Mouse (Mus musculus): ENCODE data around the gene Ctnnb1. TPM values are rescaled to one million over a fixed set of nuclear protein-coding genes. Genes with fewer than 3 reads are reported as not detected.

The Ctnnb1 gene
- polyA plus RNA-seq, 1 experiment from 2014 or later: 694 TPM

DNA sequence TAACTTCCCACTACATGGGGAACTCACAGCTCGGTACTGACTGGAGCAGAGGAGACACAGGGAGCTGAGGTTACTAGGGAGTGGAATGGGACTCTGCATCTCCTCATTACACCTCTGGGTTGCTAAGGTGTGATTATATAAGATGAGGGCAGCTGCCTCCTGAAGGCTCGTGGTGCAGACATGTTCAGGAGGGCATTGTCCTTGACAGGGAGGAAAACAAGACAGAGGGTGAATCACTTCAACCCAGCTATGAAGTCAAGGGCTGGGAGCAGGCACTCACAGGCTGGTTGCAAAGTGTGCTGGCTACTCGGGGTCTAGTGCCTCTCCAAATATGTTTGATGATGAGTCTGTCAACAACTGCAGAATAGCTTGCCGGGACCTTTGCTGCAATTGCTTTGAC is 58.0 kb downstream of the Ctnnb1 start:
- Histone ChIP-seq H3K9me3 (no peaks in the 10 kb centered on the region), H3K4me1 (peaks cover 9% of the 10 kb centered on the region; the same call in 1 of the 2 replicates), H3K27me3 (no peaks in the 10 kb centered on the region), H3K4me3 (no peak overlapping the region), H3K27ac (no peak overlapping the region), H3K4me2 (replicated peaks) (no peak overlapping the region), H3K36me3 (no peaks in the 10 kb centered on the region; the same call in 1 of the 2 replicates), H3K9ac (no peak overlapping the region)
- ATAC-seq (ENCODE audit: low FRiP score, low read depth): no peak
- 75% methylated on average over 4 of the region's 4 CpGs for WGBS

DNA sequence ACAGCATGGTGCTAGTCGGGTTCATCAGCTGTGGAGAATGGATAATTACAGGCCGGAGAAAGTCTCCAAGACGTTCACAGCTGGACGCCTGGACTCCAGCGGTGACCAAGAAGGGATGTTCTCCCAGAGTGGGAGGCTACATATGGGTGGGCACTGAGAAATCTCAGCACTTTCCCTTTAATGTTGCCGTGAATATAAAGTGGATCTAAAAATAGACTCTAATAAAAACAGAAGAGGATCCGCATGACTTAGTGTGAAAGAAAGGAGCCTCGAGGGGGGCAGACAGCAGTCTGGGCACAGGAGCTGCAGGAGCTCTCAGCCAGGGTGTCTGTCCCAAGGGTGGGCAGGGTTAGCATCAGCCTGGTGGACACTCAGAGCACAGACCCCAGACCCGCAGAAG is 59.1 kb downstream of the Ctnnb1 start:
- ATAC-seq (ENCODE audit: low FRiP score, low read depth): no peak
- H3K4me1 ChIP-seq: peaks cover 12% of the 10 kb centered on the region; the same call in 1 of the 2 replicates
- H3K36me3 ChIP-seq: no peaks in the 10 kb centered on the region; the same call in 1 of the 2 replicates
- 48% methylated on average over 9 of the region's 9 CpGs for WGBS
- no peak overlapping the region for H3K4me2 ChIP-seq (replicated peaks)
- H3K27me3 ChIP-seq: no peaks in the 10 kb centered on the region
- H3K27ac ChIP-seq: no peak overlapping the region
- H3K4me3 ChIP-seq: no peak overlapping the region
- no peak overlapping the region for H3K9ac ChIP-seq
- no peaks in the 10 kb centered on the region for H3K9me3 ChIP-seq

DNA sequence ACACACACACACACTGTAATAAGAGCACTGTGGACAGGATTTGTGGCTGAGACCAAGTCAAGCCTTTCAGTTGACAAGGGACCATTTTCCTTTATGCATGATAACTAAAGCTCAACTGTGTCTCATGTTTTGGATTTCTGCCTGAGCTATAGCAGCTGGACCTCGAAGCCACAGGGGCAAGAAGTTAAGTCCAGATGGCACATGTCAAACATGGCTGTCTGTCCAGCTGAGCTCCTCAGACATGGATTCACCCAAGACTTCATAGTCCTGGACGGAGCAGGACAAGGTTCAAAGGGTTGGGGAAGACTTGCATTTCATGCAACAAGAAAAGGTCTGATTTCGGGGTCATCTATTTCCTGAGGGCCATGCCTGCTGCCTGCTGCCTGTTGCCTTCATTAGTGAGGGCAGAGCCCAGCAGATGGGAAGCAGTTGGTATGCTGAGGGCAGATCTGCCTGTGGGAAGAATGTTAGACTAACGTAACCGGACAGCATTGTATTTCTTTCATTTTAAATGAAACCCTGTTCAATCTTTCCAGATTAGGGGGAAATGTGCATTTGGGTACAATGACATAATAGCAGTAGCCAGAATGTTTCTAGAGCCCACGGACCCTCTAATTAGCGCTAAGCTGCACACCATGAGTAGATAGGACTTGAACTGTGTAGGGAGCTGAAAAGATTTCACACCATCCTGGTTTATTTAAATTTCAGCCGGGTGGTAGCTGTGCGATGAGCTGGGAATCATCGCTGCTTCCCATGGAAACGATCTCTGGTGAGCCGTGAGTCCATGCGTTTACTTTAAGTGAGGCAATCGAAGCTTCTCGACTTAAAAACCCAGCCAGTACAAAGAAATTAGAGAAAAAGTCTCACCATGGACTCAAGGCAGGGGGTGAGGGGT is 61.0 kb downstream of the Ctnnb1 start:
- WGBS: 75% methylated on average over 15 of the region's 15 CpGs
- no peak overlapping the region for H3K4me2 ChIP-seq (replicated peaks)
- no peak overlapping the region for H3K4me3 ChIP-seq
- no peaks in the 10 kb centered on the region for H3K9me3 ChIP-seq
- no peaks in the 10 kb centered on the region; the same call in 1 of the 2 replicates for H3K36me3 ChIP-seq
- peaks cover 9% of the 10 kb centered on the region; the same call in 1 of the 2 replicates for H3K4me1 ChIP-seq
- no peak overlapping the region for H3K27ac ChIP-seq
- H3K9ac ChIP-seq: no peak overlapping the region
- no peaks in the 10 kb centered on the region for H3K27me3 ChIP-seq
- ATAC-seq (ENCODE audit: low FRiP score, low read depth): no peak

DNA sequence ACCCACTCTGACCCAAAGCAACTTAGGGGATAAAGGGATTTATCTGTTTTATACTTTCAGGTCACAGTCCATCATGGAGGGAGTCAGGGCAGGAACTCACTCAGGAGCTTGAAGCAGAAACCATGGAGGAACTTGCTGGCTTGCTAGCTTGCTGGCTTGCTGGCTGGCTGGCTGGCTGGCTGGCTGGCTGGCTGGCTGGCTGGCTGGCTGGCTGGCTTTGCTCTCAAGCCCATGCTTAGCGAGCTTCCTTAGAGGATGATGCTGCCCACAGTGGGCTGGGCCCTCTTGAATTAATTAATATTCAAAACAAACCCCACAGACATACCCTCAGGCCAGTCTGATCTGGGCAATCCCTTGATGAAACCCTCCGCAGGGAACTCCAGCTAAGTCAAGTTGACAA is 62.8 kb downstream of the Ctnnb1 start:
- Histone ChIP-seq H3K36me3 (no peaks in the 10 kb centered on the region), H3K9me3 (no peaks in the 10 kb centered on the region), H3K27ac (no peak overlapping the region), H3K27me3 (no peaks in the 10 kb centered on the region), H3K4me2 (replicated peaks) (no peak overlapping the region), H3K9ac (no peak overlapping the region), H3K4me1 (peaks cover 9% of the 10 kb centered on the region; the same call in 1 of the 2 replicates), H3K4me3 (no peak overlapping the region)
- no peak for ATAC-seq (ENCODE audit: low FRiP score, low read depth)
- WGBS: 64% methylated on average over 2 of the region's 2 CpGs

DNA sequence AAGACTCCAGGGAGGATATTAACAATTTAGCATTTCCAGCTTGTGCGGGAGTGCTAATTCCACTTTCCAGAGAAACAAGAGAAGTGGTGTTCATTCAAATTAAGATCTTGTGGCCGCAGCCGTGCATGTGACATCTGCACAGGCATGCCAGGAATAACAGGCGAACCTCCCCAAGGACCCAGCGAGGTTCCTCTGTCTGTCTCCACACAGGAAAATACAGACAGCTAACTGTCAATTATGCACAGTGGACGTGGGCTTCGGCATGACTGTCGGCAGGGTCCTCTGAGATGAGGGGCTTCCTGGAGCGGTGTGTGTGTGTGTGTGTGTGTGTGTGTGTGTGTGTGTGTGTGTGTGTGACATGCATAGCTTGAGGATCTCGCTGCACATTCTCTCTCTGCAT is 64.0 kb downstream of the Ctnnb1 start:
- 62% methylated on average over 10 of the region's 10 CpGs for WGBS
- H3K27me3 ChIP-seq: no peaks in the 10 kb centered on the region

DNA sequence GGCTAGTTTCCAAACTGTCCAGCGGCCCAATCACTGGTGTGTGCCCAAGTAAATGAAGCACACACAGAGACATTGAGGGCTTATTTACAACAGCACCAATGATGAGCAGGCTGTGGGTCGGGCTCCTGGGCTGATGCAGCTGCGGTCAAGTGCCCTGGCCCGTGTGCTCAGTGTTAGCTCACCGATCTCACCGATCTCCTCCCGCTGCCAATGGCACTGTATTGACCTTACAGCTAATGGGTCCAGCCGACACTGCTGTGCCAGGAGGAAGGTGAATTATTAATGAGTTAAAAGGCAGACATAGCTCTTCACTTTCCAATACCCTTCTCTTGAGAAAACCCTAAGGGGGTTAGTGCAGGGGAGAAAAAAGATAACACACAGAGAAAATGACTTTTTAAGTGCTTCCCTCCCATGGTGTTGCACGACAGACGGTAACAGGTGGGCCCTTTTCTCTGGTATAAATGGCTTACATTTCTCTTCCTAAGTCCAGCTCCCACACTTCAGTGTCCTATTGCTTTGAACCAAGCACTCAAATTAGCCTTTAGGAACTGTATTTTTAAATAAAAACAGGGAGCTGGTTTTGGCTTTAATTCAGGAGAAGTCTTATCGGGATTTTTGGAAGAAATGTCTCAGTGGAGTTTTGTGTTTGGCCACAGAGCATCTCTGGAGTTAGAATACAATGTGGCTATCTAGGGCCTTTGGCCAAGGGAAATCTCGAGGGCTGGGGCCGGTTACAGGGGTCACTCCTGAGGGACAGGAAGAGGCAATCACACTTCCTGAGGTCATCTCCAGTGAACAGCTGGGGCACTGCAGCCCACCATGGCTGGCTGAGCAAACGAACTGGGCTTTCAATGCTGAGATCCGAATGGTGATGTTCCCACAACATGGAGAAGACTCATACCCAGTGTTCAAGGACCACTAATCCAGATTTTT is 65.5 kb downstream of the Ctnnb1 start:
- Histone ChIP-seq H3K9me3 (no peaks in the 10 kb centered on the region), H3K4me2 (replicated peaks) (no peak overlapping the region), H3K27me3 (no peaks in the 10 kb centered on the region), H3K4me1 (peaks cover 15% of the 10 kb centered on the region; the same call in 1 of the 2 replicates), H3K4me3 (no peak overlapping the region), H3K9ac (no peak overlapping the region), H3K27ac (no peak overlapping the region), H3K36me3 (no peaks in the 10 kb centered on the region)
- no peak for ATAC-seq (ENCODE audit: low FRiP score, low read depth)
- WGBS: 72% methylated on average over 15 of the region's 15 CpGs

More for the DNA sequence above, 64.0 kb downstream of the Ctnnb1 start:
- no peaks in the 10 kb centered on the region for H3K9me3 ChIP-seq
- H3K4me3 ChIP-seq: no peak overlapping the region
- no peak overlapping the region for H3K4me2 ChIP-seq (replicated peaks)
- ATAC-seq (ENCODE audit: low FRiP score, low read depth): no peak
- H3K9ac ChIP-seq: no peak overlapping the region
- no peaks in the 10 kb centered on the region for H3K36me3 ChIP-seq
- H3K4me1 ChIP-seq: peaks cover 7% of the 10 kb centered on the region; the same call in 1 of the 2 replicates
- H3K27ac ChIP-seq: no peak overlapping the region

DNA sequence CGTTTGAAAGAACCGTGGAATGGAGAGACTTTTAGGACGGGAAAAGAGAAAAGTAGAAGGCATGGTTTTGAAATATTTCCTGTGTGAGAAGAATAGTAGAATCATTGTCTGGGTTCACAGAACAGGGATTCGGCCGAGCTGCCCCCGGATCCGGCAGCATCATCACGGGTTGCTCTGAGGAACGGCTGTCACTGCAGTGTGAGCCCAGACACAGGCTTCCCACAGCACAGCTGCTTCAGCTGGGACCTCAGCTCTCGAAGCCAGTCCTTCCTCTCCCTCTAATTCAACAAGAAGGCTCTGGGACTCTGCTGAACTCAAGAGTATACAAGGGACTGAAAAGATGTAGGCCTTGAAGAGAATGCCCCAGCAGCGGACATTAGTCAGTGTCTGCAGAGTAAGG is 69.7 kb downstream of the Ctnnb1 start:
- Histone ChIP-seq H3K4me2 (replicated peaks) (no peak overlapping the region), H3K9me3 (no peaks in the 10 kb centered on the region), H3K36me3 (no peaks in the 10 kb centered on the region), H3K4me3 (no peak overlapping the region), H3K27me3 (no peaks in the 10 kb centered on the region), H3K4me1 (peaks cover 31% of the 10 kb centered on the region), H3K9ac (no peak overlapping the region), H3K27ac (no peak overlapping the region; the same call in 1 of the 2 replicates)
- no peak for ATAC-seq (ENCODE audit: low FRiP score, low read depth)
- 69% methylated on average over 11 of the region's 11 CpGs for WGBS

DNA sequence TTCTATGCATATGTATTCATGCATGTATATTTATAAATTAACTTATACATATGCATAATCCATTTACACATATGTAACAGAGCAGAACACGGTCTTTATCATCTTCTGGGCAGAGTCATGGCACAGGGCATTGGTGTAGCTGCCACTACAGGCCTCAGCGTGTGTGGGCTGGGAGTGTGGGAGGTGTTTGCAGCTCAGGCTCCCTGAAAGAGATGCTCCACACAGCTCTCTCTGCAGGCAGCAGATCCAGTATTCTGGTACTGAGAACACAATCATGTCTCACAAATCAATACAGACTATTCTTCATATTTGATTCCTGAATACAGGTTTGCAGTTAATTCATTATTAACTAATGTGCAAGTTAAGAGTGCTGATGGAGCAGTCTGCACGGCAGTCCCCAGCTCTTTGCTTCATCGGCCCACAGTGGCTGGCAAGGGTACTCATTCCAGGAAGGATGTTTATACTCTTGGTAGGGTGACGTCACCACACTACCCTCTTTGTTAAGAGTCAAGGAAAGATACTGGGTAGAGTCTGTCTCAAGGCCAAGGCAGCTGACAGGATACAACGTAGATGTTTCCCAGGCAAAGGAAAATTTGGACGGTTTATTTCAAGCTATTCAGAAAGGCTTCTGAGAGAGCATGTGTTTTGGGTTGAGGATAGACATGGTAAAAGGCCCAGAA is 71.8 kb downstream of the Ctnnb1 start:
- ATAC-seq (ENCODE audit: low FRiP score, low read depth): no peak
- no peak overlapping the region for H3K9ac ChIP-seq
- peaks cover 31% of the 10 kb centered on the region for H3K4me1 ChIP-seq
- H3K36me3 ChIP-seq: no peaks in the 10 kb centered on the region
- no peaks in the 10 kb centered on the region for H3K27me3 ChIP-seq
- no peak overlapping the region for H3K4me2 ChIP-seq (replicated peaks)
- no peaks in the 10 kb centered on the region for H3K9me3 ChIP-seq
- no peak overlapping the region for H3K4me3 ChIP-seq
- 65% methylated on average over 7 of the region's 7 CpGs for WGBS
- peak overlapping the region; percentile 33; the same call in 1 of the 2 replicates for H3K27ac ChIP-seq

DNA sequence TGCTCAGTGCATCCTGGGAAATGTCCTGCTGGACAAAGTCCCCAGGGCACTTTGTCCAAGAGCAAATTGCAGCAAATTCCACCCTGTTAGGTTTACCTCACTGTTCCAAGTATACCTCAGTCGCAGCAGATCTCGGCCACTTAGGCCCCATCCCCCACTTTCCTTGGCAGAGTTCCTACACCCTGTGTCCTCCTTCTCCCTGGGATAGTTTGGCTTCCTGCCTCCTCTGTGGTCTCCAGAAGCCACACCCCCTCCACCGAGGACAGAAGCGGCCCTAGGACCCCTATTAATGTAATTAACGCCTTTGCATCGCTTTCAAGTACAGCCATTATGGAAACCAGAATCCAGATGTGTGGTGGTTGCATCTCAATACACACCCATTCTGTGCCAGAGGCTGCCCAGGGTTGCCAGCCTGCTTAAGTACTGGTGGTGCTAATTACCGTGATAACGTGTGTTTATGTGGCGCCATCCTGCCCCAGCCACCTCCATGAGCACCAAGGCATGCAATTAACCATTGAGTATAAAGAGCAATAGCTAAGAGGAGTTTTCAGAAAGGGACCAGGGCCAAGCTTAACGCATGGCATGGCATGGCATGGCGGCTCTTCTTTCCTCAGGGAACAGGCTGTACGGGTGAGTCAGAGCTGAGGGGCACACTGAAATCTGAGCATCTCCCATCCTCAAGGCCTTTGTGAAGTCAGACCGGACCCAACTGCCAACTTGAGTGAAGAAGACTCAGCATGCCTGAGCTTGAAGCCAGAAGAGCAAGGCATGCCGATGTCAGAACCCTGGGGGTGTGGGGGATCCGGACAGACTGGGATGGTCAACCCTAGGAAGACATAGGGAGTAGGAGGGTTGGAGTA is 72.9 kb downstream of the Ctnnb1 start:
- Histone ChIP-seq H3K4me1 (peaks cover 31% of the 10 kb centered on the region), H3K27me3 (no peaks in the 10 kb centered on the region), H3K36me3 (no peaks in the 10 kb centered on the region), H3K4me2 (replicated peaks) (no peak overlapping the region), H3K9ac (no peak overlapping the region), H3K9me3 (no peaks in the 10 kb centered on the region), H3K27ac (peak overlapping the region; percentile 33; the same call in 1 of the 2 replicates), H3K4me3 (no peak overlapping the region)
- 44% methylated on average over 15 of the region's 15 CpGs for WGBS
- ATAC-seq (ENCODE audit: low FRiP score, low read depth): peak; percentile 42; the same call in 1 of the 2 replicates

DNA sequence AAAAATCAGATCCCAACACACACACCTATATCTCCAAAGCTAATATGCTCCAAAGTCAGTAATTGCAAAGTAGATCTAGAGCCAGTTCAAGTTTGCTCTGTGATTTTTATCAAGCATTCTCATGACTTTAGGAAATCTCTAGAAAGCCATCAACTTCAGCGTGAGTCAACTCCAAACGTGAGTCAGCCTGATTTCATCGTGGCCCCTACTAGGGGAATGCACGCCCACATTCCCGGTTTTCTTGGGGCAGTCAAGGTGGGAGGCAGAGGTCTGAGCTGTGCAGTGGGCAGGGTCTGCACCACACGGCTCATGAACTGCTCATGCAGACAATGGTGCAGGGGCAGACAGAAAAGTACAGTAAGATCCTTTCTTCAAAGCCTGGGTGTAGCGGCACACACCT is 76.9 kb downstream of the Ctnnb1 start:
- no peaks in the 10 kb centered on the region for H3K9me3 ChIP-seq
- H3K4me2 ChIP-seq (replicated peaks): no peak overlapping the region
- no peak overlapping the region for H3K9ac ChIP-seq
- H3K4me1 ChIP-seq: peaks cover 18% of the 10 kb centered on the region
- no peak for ATAC-seq (ENCODE audit: low FRiP score, low read depth)
- no peak overlapping the region for H3K4me3 ChIP-seq
- no peak overlapping the region for H3K27ac ChIP-seq
- no peaks in the 10 kb centered on the region for H3K27me3 ChIP-seq
- WGBS: 78% methylated on average over 7 of the region's 7 CpGs
- no peaks in the 10 kb centered on the region for H3K36me3 ChIP-seq
